Mouse (Mus musculus): ENCODE measurements around the gene Clptm1.
"Not testable (repeated sequence)": the region's sequence is repeated elsewhere in the genome, so short reads cannot be mapped to it uniquely, and the experiment has no call there.

The Clptm1 gene

GRCm38 (mm10) chr7:19691873-19692865 is 27.3 kb upstream of the Clptm1 start, which contains the start of gene Apoc1:
Gene Apoc1, minus strand, starts transcription at chr7:19692660.
- no peak for DNase-seq (ENCODE audit: low spot score)

GRCm38 (mm10) chr7:19691434-19691833 is 26.6 kb upstream of the Clptm1 start:
- no peak for DNase-seq (ENCODE audit: low spot score)

- no peak for DNase-seq (ENCODE audit: low spot score)
Measured at GRCm38 (mm10) chr7:19690845-19691244, 26.0 kb upstream of the Clptm1 start.

GRCm38 (mm10) chr7:19688611-19689010 is 23.8 kb upstream of the Clptm1 start:
- DNase-seq (ENCODE audit: low spot score): no peak

GRCm38 (mm10) chr7:19688101-19688500 is 23.3 kb upstream of the Clptm1 start:
- DNase-seq (ENCODE audit: low spot score): no peak

- DNase-seq (ENCODE audit: low spot score): not testable (repeated sequence)
Measured at GRCm38 (mm10) chr7:19686927-19687583, 22.2 kb upstream of the Clptm1 start.

- no peak for DNase-seq (ENCODE audit: low spot score)
Measured at GRCm38 (mm10) chr7:19686521-19686920, 21.7 kb upstream of the Clptm1 start.

- no peak for DNase-seq (ENCODE audit: low spot score)
Measured at GRCm38 (mm10) chr7:19685374-19685773, 20.5 kb upstream of the Clptm1 start.

- DNase-seq (ENCODE audit: low spot score): no peak
Measured at GRCm38 (mm10) chr7:19683771-19684201, 19.0 kb upstream of the Clptm1 start.

GRCm38 (mm10) chr7:19682979-19683378 is 18.1 kb upstream of the Clptm1 start:
- no peak for DNase-seq (ENCODE audit: low spot score)

GRCm38 (mm10) chr7:19681202-19681694 is 16.4 kb upstream of the Clptm1 start, which contains the start of the genes Gm44805 and Apoc4:
Gene Gm44805, minus strand, starts transcription at chr7:19681423.
Gene Apoc4, minus strand, starts transcription at chr7:19681479.
- no peak for DNase-seq (ENCODE audit: low spot score)

- no peak for DNase-seq (ENCODE audit: low spot score)
Measured at GRCm38 (mm10) chr7:19680702-19681101, 15.9 kb upstream of the Clptm1 start.

- no peak for DNase-seq (ENCODE audit: low spot score)
Measured at GRCm38 (mm10) chr7:19678901-19679300, 14.1 kb upstream of the Clptm1 start.

GRCm38 (mm10) chr7:19677872-19678271 is 13.0 kb upstream of the Clptm1 start, which contains the start of gene Apoc2:
Gene Apoc2, minus strand, starts transcription at chr7:19677941.
- DNase-seq (ENCODE audit: low spot score): no peak

- no peak for DNase-seq (ENCODE audit: low spot score)
Measured at GRCm38 (mm10) chr7:19676662-19677061, 11.8 kb upstream of the Clptm1 start.

- no peak for DNase-seq (ENCODE audit: low spot score)
Measured at GRCm38 (mm10) chr7:19675824-19676223, 11.0 kb upstream of the Clptm1 start.

- DNase-seq (ENCODE audit: low spot score): no peak
Measured at GRCm38 (mm10) chr7:19673083-19673699, 8.4 kb upstream of the Clptm1 start.

- DNase-seq (ENCODE audit: low spot score): no peak
Measured at GRCm38 (mm10) chr7:19671511-19671910, 6.7 kb upstream of the Clptm1 start.

- DNase-seq (ENCODE audit: low spot score): peak; percentile 79
Measured at GRCm38 (mm10) chr7:19668947-19669721, 4.3 kb upstream of the Clptm1 start.

- no peak for DNase-seq (ENCODE audit: low spot score)
Measured at GRCm38 (mm10) chr7:19667434-19667833, 2.6 kb upstream of the Clptm1 start.

- DNase-seq (ENCODE audit: low spot score): no peak
Measured at GRCm38 (mm10) chr7:19666750-19667149, 1.9 kb upstream of the Clptm1 start.

All from MN1 (cell line).